Mouse (Mus musculus) midbrain, postnatal 0 days (tissue): ENCODE results near the gene Vmn1r86. TPM values are rescaled to one million over a fixed set of nuclear protein-coding genes. Genes with fewer than 3 reads are reported as not detected.
"Not testable (repeated sequence)": the region's sequence is repeated elsewhere in the genome, so short reads cannot be mapped to it uniquely, and the experiment has no call there.

Experiments used
- ATAC-seq: fragments of 200-750 bp; cut with Nextera tagmentation; 2 replicates; pipeline ENCODE4 v1.8.0; 2017; ENCODE audit warnings: moderate number of reproducible peaks, mild to moderate bottlenecking, moderate TSS enrichment, moderate library complexity; ENCODE audit not compliant: low FRiP score
- DNase-seq: peaks from one replicate; pipeline ENCODE4 v3.0.0-alpha.2; 2015; ENCODE audit warnings: low spot score
- H3K27ac ChIP-seq: fragments of 300-500 bp; sonication (generic); 2 replicates; pipeline ENCODE4 v1.5.1; 2014; ENCODE audit warnings: low read depth, mild to moderate bottlenecking, low read length, mixed read lengths
- H3K27me3 ChIP-seq: fragments of 300-500 bp; sonication (generic); 2 replicates; pipeline ENCODE4 v1.6.1; 2014; ENCODE audit warnings: low read length, control low read depth, mixed read lengths; ENCODE audit not compliant: insufficient read depth
- H3K36me3 ChIP-seq: fragments of 300-500 bp; sonication (generic); 2 replicates; pipeline ENCODE4 v1.6.1; 2014; ENCODE audit warnings: low read length, control low read depth, mixed read lengths; ENCODE audit not compliant: insufficient read depth
- H3K4me1 ChIP-seq: fragments of 300-500 bp; sonication (generic); 2 replicates; pipeline ENCODE4 v1.6.1; 2014; ENCODE audit warnings: mild to moderate bottlenecking, control low read depth, antibody characterized with exemption, low read length, mixed read lengths; ENCODE audit not compliant: insufficient read depth
- H3K4me2 ChIP-seq: fragments of 300-500 bp; sonication (generic); 2 replicates; pipeline ENCODE4 v1.6.1; 2014; ENCODE audit warnings: low read depth, mild to moderate bottlenecking, low read length, mixed read lengths; ENCODE audit not compliant: poor library complexity, severe bottlenecking
- H3K4me3 ChIP-seq: fragments of 300-500 bp; sonication (generic); 2 replicates; pipeline ENCODE4 v1.5.1; 2014; ENCODE audit warnings: low read depth, mild to moderate bottlenecking, low read length, moderate library complexity
- H3K9ac ChIP-seq: fragments of 300-500 bp; sonication (generic); replicated peaks from 2 replicates; pipeline ENCODE4 v1.6.1; 2014; ENCODE audit warnings: mild to moderate bottlenecking, low read length, moderate library complexity, mixed read lengths; ENCODE audit not compliant: poor library complexity, severe bottlenecking
- H3K9me3 ChIP-seq: fragments of 300-500 bp; sonication (generic); 2 replicates; pipeline ENCODE4 v1.6.1; 2016; ENCODE audit warnings: low read length, control low read depth
- CTCF ChIP-seq: IDR thresholded peaks from 2 replicates; pipeline ENCODE4 v1.5.1; 2016; ENCODE audit warnings: antibody characterized with exemption, mild to moderate bottlenecking
- WGBS: fragments of 180-500 bp; shearing (Covaris S2); extraction: QIAGEN DNeasy Blood & Tissue Kit; methylation state at CpG from one replicate; pipeline ENCODE4 v1.1.7; 2014; 5-methylcytosine and 5-hydroxymethylcytosine counted together
- polyA plus RNA-seq: library from polyadenylated mRNA; unstranded; fragments of >200 nt; fragmentation: Nextera tagmentation; extraction: Ambion mirVana; gene quantifications from 2 replicates; pipeline ENCODE4 v1.2.1, GENCODE M21; 2015
- total RNA-seq: library from RNA; depleted of rRNA; stranded (reverse); fragments of >200 nt; gene quantifications from 2 replicates; pipeline ENCODE4 v1.2.3, GENCODE M21; 2014; rRNA removed

Vmn1r86 gene
- total RNA-seq = not detected in 2 replicates
- not detected in 2 replicates for polyA plus RNA-seq

GRCm38 (mm10) chr7:13119817-13120216 lies at the start of gene Vmn1r86:
Gene Vmn1r86 (minus strand): TSS chr7:13119917.
- no peaks in the 10 kb centered on the region for H3K9me3 ChIP-seq
- no peak within 1 kb of the TSS for H3K4me2 ChIP-seq
- ATAC-seq (no peak), DNase-seq (no peak)
- TF ChIP-seq CTCF = no peak
- no peaks in the 10 kb centered on the region for H3K4me1 ChIP-seq
- no peak within 1 kb of the TSS for H3K4me3 ChIP-seq
- H3K27ac ChIP-seq = no peak within 1 kb of the TSS
- H3K36me3 ChIP-seq = no peaks in the 10 kb centered on the region
- no peaks in the 10 kb centered on the region for H3K27me3 ChIP-seq
- H3K9ac ChIP-seq = no peak within 1 kb of the TSS

DNA sequence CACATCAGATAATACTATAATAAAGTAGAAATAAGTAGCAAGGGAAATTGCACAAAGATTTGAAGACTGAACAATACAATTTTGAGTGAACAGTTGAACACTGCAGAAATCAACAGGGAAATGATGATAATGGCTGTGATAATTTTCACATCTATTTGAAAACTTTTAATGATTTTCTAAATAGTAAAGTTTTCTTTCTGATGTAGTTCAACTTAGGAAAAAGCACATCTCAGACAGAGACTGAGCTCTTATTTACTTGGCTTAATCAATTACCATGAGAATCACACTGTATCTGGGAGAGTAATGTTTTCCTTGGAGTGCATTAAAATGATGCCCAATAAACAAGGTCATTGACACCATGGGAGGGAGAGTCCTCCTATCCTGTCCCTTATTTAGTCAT lies 39.6 kb upstream of the Vmn1r86 start, which contains the start of gene Vmn1r88:
TSS of gene Vmn1r88 (plus strand) at position 301 of the 400 bp plus-strand sequence.
- Histone ChIP-seq H3K4me1 (no peaks in the 10 kb centered on the region), H3K27ac (no peak within 1 kb of the TSS), H3K4me2 (no peak within 1 kb of the TSS), H3K9me3 (no peaks in the 10 kb centered on the region), H3K27me3 (no peaks in the 10 kb centered on the region), H3K36me3 (no peaks in the 10 kb centered on the region), H3K4me3 (no peak within 1 kb of the TSS), H3K9ac (no peak within 1 kb of the TSS)
- DNase-seq (no peak), ATAC-seq (no peak)
- no peak for TF ChIP-seq CTCF

GRCm38 (mm10) chr7:13140057-13140456 lies 20.3 kb upstream of the Vmn1r86 start, which contains the start of gene Vmn1r87:
Gene Vmn1r87 (minus strand): TSS chr7:13140157.
- no peak for DNase-seq
- Histone ChIP-seq H3K4me2 (no peak within 1 kb of the TSS), H3K9ac (no peak within 1 kb of the TSS), H3K4me3 (no peak within 1 kb of the TSS), H3K9me3 (no peaks in the 10 kb centered on the region), H3K27ac (no peak within 1 kb of the TSS), H3K4me1 (no peaks in the 10 kb centered on the region), H3K27me3 (no peaks in the 10 kb centered on the region), H3K36me3 (no peaks in the 10 kb centered on the region)
- 77% methylated on average over 1 of the region's 1 CpGs for WGBS
- TF ChIP-seq CTCF = no peak
- ATAC-seq = no peak

DNA sequence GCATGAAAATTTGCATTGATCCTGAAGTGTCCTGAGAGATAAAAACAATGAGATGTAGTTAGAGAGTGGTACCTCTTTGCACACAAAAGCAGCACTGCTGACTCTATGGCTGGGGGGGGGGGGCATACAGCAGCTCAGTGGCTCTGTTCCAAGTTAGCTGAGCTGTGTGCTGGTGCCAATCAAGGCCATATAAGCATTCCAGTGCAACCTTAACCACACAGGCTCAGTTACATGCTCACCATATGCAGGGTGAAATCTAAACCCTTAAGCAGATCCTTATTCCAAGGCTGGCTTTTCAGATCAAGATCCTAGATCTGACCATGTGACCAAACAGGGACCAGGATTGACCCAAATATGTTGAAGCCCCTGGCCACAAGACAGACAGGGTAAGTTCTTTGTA lies 17.6 kb upstream of the Vmn1r86 start:
- Histone ChIP-seq H3K36me3 (no peaks in the 10 kb centered on the region), H3K9me3 (no peaks in the 10 kb centered on the region), H3K4me2 (no peak overlapping the region), H3K27ac (no peak overlapping the region), H3K9ac (no peak overlapping the region), H3K27me3 (no peaks in the 10 kb centered on the region), H3K4me3 (no peak overlapping the region), H3K4me1 (no peaks in the 10 kb centered on the region)
- no peak for TF ChIP-seq CTCF
- DNase-seq = no peak
- ATAC-seq = no peak

- no peaks in the 10 kb centered on the region for H3K4me1 ChIP-seq
- no peaks in the 10 kb centered on the region for H3K27me3 ChIP-seq
- TF ChIP-seq CTCF = no peak
- 90% methylated on average over 2 of the region's 2 CpGs for WGBS
- H3K9ac ChIP-seq = no peak overlapping the region
- H3K36me3 ChIP-seq = no peaks in the 10 kb centered on the region
- H3K27ac ChIP-seq = no peak overlapping the region
- no peak overlapping the region for H3K4me3 ChIP-seq
- DNase-seq (no peak), ATAC-seq (no peak)
- no peaks in the 10 kb centered on the region for H3K9me3 ChIP-seq
- H3K4me2 ChIP-seq = no peak overlapping the region
Observed at GRCm38 (mm10) chr7:13131856-13132255, 12.1 kb upstream of the Vmn1r86 start.

GRCm38 (mm10) chr7:13123554-13124153 lies 3.9 kb upstream of the Vmn1r86 start:
- H3K27me3 ChIP-seq, H3K36me3 ChIP-seq, H3K9me3 ChIP-seq, H3K4me1 ChIP-seq, H3K9ac ChIP-seq, H3K27ac ChIP-seq, DNase-seq: not testable (repeated sequence)
- H3K4me3 ChIP-seq = peak overlapping the region; percentile 22
- peak overlapping the region; percentile 32; the same call in 1 of the 2 replicates for H3K4me2 ChIP-seq
- WGBS = 0% methylated on average over 13 of the region's 34 CpGs
- ATAC-seq = peak; percentile 92
